Mouse (Mus musculus) cerebellum, adult 18-20 months (tissue): Measurements from ENCODE around the gene Slc22a23.

Experiments used
- DNase-seq, 2 experiments: peaks; one replicate each; pipeline ENCODE4 v3.0.0; 2021

The Slc22a23 gene

DNA sequence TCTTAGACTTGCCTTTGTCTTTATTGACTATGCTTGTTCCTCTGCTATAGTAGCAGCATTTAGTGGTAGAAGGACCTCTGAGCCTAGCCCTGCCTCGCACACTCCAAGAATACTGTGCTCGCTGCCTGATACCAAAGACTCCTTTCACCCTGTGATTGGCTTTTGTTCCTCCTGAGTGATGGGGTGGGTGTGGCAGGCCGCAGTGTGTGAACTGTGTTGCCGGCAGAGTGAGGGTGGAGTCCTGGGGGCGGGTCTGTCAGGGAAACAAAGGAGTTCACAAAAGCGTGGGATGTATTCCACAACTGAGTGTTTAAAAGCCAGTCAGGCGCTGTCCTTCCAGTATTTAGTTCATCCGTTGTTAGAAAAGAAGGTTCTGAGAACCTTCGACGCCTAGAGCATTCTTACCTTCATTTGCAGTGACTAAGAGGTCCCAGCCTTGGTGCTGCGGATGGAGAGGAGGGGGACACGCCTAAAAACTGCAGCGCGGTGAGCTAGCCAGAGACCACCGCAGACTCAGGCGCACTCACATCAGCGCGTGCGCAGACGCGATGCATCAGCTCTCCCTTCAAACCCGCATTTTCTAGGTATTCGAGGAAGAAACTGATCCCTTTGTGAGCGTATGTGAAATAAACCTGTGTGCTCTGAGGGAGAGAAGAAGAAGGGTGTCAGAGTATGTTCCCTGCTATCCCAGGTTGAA, 213.8 kb downstream of the Slc22a23 start:
- DNase-seq, result no peak

DNA sequence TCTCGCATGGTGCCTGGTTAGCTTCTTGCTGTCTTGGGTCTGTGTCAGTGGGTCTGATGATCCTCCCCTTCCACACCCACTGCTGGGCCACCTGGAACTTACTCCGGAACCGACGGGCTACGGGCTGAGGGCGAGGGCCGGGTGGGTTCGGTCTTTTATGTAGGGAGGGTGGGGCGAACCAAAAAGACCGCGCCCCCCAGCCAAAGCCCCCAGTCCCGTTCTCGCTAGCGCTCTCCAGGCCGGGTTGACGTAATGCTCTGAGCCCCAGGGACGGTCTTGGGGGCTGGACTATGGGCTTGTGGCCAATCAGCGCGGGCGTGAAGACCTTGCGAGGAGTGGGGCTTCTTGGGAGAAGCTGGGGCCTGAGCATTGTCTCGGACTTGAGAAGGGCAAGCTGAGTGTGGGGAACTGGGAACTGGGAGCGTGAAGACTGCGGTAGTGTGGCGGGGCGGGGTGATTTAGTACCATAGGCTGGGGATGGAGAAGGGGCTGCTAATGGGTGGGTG, 214.7 kb downstream of the Slc22a23 start, which contains the start of gene Tubb2b:
Tubb2b (minus strand) TSS at position 241 of the 506 bp plus-strand sequence.
- no peak for DNase-seq

DNA sequence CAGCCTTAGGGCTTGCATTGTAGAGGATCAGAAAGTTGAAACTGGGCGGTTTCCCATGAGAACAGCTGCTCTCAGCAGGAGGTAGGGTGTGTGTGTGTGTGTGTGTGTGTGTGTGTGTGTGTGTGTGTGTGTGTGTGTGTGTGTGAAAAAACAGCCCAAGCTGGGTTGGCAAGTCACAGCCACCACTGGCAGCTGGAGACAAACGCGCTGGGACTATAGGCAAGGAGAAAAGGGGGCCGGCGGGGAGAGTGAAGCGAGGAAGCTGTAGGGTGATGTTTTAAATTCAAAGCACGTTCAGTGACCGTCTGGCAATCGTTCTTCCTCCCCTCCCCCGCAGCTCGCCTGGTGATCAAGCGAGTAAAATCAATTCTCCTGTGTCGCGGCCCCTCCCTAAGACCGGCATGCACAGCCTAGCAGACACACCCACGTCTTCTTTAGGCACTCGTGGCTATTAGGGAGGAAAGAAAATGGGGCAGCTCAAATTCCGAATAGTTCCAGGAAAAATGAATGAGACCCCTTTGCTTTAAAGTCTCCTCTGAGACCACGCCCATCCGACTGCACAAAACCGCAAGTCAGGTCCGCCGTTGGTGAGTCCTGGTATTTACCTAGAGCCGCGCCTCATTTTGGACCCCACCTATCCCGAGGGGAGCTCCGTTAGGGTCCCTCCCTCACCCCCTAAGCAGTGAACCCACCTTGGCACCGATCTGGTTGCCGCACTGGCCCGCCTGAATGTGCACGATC, 215.3 kb downstream of the Slc22a23 start:
- no peak for DNase-seq
